Mouse (Mus musculus): ENCODE results near the gene Siglecg.

The Siglecg gene

DNA sequence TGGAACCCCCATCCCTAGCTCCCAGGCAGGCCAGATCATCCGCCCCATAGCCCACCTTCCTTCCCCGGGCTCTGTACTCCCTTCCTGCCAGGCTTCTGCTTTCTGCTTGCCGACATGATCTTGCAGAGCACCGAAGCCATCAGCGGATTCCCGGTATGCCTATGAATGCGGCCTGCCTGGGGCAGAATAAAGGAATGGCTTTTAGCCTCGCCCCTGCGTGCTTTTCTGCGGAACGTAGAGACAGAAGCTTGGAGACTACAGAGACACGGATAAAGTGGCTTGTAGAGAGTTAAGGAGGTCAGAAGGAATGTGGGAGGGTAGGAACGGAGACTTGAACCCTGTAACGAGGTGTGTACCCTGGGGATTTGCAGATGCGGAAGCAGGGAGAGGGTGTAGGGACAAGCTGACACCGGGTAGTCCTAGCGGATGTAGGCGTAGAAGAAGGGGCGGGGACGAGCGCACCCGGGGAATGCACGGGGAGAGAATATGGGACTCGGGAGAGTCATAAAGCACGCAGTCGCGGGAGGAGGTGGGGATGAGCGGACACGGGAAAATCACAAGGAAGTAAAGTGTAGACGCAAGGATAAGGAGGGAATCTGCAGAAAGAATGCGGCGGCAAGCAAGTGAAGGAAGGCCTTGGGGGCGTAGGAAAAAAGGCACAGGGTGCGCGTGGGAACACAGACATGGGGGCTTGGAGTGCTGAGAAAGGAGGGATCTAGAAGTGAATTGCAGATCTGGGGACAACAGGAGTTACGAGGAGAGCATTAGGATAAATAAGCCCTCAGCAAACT, 35.3 kb downstream of the Siglecg start:
- peak; percentile 78 for DNase-seq

DNA sequence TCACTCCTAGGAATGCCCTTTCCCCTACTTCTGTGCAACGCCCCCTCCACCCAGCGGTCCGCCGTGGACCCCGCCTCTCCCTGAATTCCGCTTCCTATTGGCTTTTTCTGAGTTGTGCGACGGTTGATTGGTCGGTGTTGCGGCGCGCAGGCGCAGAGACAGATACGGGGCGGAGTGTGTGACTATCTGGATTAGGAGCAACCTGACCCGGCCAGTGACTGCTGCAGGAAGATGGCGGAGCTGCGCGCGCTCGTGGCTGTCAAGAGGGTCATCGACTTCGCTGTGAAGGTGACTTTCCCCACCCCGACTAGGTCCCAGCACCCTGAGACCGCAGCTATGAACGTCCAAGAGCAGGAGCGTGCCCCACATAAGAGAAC, 35.9 kb downstream of the Siglecg start, which contains the start of the genes Etfb and Gm45233:
TSS of gene Etfb (plus strand) at position 167 of the 377 bp plus-strand sequence.
TSS of gene Gm45233 (plus strand) at position 212 of the 377 bp plus-strand sequence.
- DNase-seq, result peak; percentile 95

DNA sequence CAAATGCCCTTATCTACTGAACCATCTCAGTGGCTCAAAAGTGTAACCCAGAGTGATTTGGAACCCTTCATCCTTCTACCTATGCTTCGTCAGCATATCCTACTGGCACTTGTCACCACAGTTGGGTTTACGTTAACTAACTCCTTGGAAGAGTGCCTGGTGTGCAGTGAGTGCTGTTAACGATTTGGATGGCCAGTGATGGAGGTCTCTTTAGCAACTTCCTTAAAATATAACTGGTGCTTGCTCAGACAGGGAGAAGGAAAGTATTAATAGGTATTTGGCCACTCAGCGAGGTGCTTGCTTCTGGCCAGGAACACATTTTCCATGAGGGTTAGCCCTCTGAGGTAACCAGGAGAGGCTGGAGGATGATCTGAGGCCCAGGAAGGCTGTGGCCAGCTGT, 39.8 kb downstream of the Siglecg start:
- DNase-seq, result no peak

DNA sequence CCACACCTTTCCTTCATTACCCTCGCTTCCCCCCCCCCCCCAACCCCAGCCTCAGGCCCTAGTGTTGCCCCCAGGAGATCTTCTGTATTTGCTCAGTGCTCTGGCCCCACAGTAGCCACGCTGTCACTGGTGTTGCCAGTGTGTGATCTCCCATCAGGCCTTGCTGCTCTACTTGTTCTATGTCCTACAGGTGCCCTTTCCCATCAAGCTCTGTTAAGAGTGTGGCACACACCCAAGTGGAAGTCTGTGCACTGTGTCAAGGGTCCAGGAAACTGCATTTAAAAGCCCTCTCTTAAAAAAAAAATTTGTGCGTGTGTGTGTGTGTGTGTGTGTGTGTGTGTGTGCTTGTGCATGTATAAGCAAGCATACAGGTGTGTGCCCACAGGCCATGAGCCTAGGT, 40.2 kb downstream of the Siglecg start:
- no peak for DNase-seq

DNA sequence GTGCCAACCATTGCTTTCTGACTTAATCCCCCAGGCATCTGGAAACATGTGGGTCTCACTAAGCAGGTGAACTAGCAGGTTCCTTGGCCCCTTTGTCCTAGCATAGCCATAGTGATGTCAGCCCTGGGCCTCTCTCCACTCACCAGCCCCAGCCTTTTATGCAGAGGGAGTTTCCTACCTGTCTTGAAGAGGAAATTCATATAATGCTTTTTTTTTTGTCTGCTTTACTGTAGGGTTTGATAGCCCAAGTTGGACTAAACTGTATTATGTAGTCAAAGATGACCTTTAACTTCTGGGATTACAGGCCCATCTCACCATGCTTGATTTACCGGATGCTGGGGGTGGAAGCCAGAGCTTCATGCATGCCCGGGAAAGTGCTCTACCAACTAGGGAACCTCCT, 41.8 kb downstream of the Siglecg start:
- no peak for DNase-seq

DNA sequence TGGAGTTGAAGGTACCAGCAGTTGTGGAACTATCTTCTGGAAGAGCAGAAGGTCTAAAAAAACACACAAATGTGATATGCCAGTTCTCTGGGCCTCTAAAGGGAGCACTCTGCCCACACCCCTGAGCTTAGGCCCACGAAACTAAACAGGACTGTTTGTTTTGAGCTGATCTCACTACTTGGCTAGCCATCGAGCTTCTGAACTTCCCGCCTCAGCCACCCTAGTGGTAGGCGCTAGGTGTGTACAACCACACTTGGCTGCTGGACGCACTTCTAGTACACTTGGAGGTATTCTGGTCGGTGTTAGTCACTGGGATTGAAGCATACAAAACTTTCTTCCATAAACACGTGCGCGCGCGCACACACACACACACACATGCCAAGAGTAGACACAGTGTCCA, 43.7 kb downstream of the Siglecg start:
- DNase-seq, result no peak

DNA sequence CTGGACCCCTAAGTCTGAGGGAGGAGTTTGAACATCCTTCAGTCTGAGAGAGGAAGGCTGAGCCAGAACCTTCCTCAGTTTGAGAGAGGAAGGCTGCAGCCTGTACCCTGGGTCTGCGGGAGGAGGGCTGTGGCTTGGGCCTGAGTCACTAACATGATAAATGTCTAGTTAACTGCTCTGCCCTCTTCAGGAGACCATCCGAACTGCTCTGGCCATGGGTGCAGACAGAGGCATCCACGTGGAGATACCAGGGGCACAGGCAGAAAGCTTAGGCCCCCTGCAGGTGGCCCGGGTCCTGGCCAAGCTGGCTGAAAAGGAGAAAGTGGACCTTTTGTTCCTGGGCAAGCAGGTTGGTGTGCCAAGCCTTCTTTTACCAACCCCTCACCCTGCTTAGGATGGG, 44.6 kb downstream of the Siglecg start:
- DNase-seq, result peak; percentile 11

DNA sequence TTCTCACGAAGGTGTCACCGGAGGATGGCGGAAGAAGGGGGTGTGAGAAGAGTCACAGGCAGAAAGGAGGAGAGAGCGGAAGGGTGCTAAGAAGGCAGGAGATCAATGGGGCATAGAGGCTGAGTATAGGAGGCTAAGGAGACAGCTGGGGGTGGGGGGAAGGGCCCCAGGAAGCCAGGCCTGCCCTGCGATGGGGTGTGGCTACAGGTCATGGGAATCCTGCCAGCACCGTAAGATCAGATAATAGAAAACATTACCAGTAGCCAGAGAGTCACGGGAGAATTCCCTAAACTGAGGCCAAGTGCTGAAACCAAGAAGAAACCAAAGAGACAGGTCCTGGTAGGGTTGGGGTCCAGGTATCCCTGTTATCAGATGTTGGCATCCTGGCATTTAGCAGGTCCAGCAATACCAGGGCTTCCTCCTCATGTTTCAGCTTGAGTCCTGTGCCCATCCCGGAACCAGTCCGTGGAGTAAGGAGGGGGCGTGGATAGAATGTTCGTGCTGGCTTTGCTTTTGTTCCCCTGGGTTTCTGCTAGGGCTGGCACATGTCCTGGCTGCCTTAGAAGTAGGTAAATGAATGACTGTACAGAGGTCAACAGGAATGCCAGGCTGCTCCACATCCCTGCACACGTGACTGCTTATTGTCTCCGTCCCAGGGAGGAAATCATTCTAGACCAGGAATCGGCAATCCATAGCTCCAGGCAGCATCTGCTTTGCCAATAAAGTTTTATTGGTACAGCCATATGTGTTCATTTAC, 45.8 kb downstream of the Siglecg start:
- no peak for DNase-seq

DNA sequence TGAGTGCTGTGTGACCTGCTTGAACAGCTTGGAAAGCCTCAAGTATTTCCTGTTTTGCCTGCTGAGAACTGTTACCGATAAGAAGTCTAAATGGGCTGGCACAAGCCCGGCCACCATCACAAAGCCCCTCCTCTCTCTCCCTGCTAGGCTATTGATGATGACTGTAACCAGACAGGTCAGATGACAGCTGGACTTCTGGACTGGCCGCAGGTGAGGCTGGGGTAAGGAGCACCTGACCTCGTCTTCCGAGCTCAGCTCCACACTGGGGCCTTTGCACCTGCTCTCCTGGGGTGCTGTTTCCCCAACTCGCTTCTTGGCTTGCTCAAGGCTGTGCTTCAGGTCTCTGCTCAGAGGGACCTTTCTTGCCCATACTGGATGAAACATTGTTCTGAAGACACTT, 46.4 kb downstream of the Siglecg start:
- DNase-seq, result no peak

DNA sequence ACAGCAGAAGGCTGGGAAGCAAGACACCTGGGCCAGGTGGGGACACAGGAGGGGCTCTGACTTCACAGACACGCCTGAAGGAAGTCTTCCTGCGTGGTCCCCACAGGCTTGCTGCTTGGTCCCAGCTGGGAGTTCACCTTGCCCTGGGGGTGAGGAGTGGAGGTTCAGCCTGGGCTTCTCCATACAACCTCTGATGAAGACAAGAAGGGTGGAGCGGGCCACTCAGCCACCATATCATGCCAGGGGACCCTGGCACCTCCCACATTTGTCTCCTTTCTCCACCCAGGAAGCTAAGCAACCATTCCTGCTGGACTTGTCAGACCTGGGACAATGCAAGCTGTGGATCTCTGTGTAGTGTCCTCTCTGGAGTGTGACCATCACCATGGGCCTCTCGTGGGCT, 54.8 kb downstream of the Siglecg start, which contains the start of gene Vsig10l:
TSS of gene Vsig10l (plus strand) at position 301 of the 400 bp plus-strand sequence.
- no peak for DNase-seq

DNA sequence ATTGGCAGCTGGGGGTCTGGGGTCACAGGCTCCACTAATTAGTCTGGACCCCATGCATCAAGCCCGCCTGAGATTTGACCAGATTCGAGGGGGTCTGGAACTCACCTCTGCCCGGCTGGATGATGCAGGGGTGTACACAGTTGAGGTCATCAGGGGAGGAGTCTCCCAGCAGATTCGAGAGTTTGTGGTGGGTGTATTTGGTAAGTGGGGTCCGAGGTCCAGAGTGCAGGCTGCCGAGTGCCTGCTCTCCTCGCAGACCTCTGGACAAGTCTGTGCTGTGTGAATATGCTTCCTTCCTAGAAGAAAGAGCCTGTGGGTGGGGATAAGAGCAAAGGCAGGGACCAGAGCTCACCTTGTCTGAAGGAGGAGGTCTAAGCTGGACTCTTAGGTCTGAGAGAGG, 56.0 kb downstream of the Siglecg start:
- DNase-seq, result no peak

DNA sequence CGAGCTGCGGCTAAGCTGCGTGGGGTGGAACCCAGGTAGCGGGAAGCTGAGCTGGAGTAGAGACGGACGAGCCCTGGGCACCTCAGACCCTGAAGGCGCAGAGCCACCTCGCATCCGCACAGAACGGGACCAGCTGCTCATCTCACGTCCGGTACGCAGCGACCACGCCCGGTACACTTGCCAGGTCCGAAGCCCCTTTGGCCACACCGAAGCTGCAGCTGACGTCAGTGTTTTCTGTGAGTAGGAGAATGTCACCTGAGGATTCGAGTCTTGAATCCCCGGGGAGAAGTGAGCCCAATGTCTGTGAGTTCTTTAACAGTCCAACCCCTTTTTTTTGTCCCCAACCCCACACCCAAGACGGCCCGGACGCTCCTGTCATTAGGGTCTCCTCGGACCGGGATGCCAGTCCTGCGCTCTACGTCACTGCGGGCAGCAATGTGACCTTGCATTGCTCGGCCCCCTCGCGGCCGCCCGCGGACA, 56.9 kb downstream of the Siglecg start:
- DNase-seq, result peak; percentile 76

DNA sequence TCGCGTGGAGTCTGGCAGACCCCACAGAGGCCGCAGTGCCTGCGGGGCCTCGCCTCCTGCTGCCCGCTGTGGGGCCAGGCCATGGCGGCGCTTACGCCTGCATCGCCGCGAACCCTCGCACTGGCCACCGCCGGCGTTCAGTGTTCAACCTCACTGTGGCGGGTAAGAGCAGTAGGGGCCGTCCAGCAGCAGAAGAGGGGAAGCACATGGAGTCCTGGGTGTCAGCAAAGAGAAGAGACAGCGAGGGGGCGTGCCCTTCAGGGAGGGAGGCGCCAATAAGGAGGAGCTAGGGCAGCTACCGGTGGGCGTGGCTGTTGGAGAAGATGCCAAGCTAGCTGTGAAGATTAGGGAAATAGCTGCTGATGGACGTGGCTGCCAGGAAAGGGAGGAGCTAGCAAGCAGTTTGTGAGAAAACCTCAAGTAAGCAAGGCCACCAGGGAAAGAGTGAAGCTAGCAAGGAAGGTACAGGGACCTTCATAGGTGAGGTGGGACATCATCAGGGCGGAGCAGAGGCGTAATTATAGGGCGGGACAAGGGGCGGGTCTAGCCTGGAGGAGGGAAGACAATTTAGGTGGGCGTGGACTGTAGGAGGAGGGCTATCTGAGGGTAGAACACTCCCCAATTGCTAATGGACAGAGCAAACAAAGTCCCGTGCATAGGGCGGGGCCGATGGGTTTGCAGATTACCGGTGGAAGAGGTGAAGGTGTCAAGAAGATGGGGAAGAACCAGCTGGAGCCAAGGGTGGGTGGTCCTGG, 57.5 kb downstream of the Siglecg start:
- peak; percentile 90 for DNase-seq

DNA sequence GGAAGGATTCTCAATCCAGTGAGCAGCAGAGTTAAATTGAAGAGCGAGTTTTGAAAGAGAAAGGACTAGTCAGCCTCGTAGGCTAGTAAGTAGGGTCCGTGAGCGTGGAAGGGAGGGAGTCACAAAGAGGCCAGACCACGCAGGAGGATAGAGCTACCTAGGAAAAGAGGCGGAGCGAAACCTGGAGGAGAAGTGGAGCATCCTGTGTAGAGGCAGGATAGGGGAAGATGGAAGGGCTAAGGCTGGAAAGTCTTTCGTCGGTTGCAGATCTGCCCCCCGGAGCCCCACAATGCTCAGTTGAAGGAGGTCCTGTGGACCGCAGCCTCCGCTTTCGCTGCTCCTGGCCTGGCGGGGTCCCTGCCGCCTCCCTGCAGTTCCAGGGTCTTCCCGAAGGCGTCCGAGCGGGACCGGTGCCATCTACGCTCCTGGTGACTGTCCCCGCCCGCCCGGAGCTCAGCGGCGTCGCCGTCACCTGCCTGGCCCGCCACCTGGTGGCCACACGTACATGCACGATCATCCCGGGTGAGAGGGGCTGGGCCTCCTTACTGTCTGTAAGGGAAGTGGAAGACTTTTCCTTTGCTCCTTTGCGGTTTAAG, 58.2 kb downstream of the Siglecg start:
- peak; percentile 88 for DNase-seq
